Mouse (Mus musculus) testis, adult 2 months (tissue): ENCODE measurements around the gene Usp24.

ENCODE experiments used
- CTCF ChIP-seq: fragments of 200-500 bp; IDR thresholded peaks from 2 replicates; pipeline ENCODE4 v1.5.1; 2012; ENCODE audit warnings: low read depth, mild to moderate bottlenecking, inconsistent platforms, low read length, moderate library complexity; ENCODE audit not compliant: control insufficient read depth, insufficient read depth, insufficient replicate concordance
- POLR2A ChIP-seq: fragments of 200-500 bp; IDR thresholded peaks from 2 replicates; pipeline ENCODE4 v1.6.1; 2012; ENCODE audit warnings: low read depth, mild to moderate bottlenecking, inconsistent platforms, low read length, moderate library complexity; ENCODE audit not compliant: control insufficient read depth

- TF ChIP-seq CTCF (no peak), POLR2A (no peak)
These were observed 12.7 kb downstream of the Usp24 start for GRCm38 (mm10) chr4:106328704-106329103.
